Mouse (Mus musculus): Measurements from ENCODE around the gene Olfr307. TPM values are rescaled to one million over a fixed set of nuclear protein-coding genes. Genes with fewer than 3 reads are reported as not detected.

Olfr307 gene
- total RNA-seq (2012; rRNA removed) (not detected in 2 replicates), polyA plus RNA-seq (2012; ENCODE audit: insufficient read depth in 1 of 2, insufficient read length in 2 of 2, low read depth in 1 of 2, low replicate concordance in 2 of 2, missing spikeins in 1 of 2) (not detected)

DNA sequence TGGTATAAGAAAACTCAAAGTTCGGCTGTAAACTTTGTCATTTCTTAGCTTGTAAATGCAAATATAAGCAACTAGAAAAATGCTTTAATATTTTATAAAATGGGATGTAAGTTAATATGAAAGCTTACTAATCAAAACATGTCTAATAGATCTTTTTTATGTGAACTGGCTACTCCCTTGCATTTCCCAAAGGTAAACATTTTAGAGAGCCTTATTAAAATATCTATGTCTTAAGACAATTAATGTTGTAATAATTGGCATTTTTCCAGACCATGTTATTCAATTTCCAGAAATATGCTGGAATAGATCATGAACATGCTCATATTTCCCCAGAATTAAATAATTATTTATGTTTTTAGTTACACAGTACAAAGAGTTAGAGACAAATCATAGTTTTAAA is at the start of gene Olfr307:
Gene Olfr307, minus strand, starts transcription at position 101 of the 400 bp plus-strand sequence.
- Histone ChIP-seq H3K4me3 (ENCODE audit: control insufficient read depth in 1 of 2, insufficient read depth in 1 of 2, low read depth in 2 of 2, low read length in 2 of 2) (no peak within 1 kb of the TSS), H3K79me2 (ENCODE audit: control insufficient read depth, insufficient read depth, low read length, poor library complexity) (no peaks in the 10 kb centered on the region), H3K36me3 (ENCODE audit: control insufficient read depth in 1 of 2, insufficient read depth in 2 of 2, low read length in 2 of 2) (no peaks in the 10 kb centered on the region), H3K4me1 (ENCODE audit: control insufficient read depth in 1 of 2, insufficient read depth in 2 of 2, low read length in 2 of 2) (no peaks in the 10 kb centered on the region), H3K27ac (ENCODE audit: control insufficient read depth, low read depth, low read length) (no peak within 1 kb of the TSS), H3K9ac (ENCODE audit: control insufficient read depth, low read depth, low read length, poor library complexity, severe bottlenecking) (no peak within 1 kb of the TSS), H3K27me3 (ENCODE audit: control insufficient read depth in 1 of 2, insufficient read depth in 2 of 2, low read length in 2 of 2) (no peaks in the 10 kb centered on the region), H3K9me3 (replicated peaks; ENCODE audit: insufficient read depth, low read length) (no peaks in the 10 kb centered on the region)
- DNase-seq (ENCODE audit: low read depth, low spot score): no peak
- TF ChIP-seq CTCF (IDR thresholded peaks at IDR 0.05 in 2 of 3, conservative IDR thresholded peaks at IDR 0.05 in 1 of 3; ENCODE audit: control insufficient read depth in 1 of 3, insufficient read depth in 1 of 3, low read depth in 2 of 3, low read length in 3 of 3, poor library complexity in 1 of 3, severe bottlenecking in 1 of 3): no peak
- no peak for TF ChIP-seq USF1 (IDR thresholded peaks at IDR 0.05; ENCODE audit: low read depth, low read length)
- no peak for TF ChIP-seq RAD21 (IDR thresholded peaks at IDR 0.05; ENCODE audit: low read depth, low read length)
- TF ChIP-seq MAZ (IDR thresholded peaks at IDR 0.05; ENCODE audit: low read depth, low read length): no peak
- no peak for TF ChIP-seq NRF1 (IDR thresholded peaks at IDR 0.05; ENCODE audit: insufficient read depth, low read depth, low read length, poor library complexity, severe bottlenecking)
- no peak for TF ChIP-seq MYC (IDR thresholded peaks at IDR 0.05; ENCODE audit: low read depth, low read length)
- no peak for TF ChIP-seq GATA1 (IDR thresholded peaks at IDR 0.05; ENCODE audit: low read depth, low read length)
- TF ChIP-seq RCOR1 (IDR thresholded peaks at IDR 0.05; ENCODE audit: low read depth, low read length): no peak
- no peak for TF ChIP-seq ZMIZ1 (IDR thresholded peaks at IDR 0.05; ENCODE audit: low read depth, low read length)
- no peak for TF ChIP-seq CHD1 (IDR thresholded peaks at IDR 0.05; ENCODE audit: low read depth, low read length)
- no peak for TF ChIP-seq E2F4 (IDR thresholded peaks at IDR 0.05; ENCODE audit: borderline replicate concordance, low read depth, low read length)
- no peak for TF ChIP-seq JUND (IDR thresholded peaks at IDR 0.05; ENCODE audit: low read depth, low read length)
- no peak for TF ChIP-seq ZKSCAN1 (IDR thresholded peaks at IDR 0.05; ENCODE audit: low read depth, low read length)
- no peak for TF ChIP-seq HCFC1 (IDR thresholded peaks at IDR 0.05; ENCODE audit: low read depth, low read length)
- TF ChIP-seq POLR2A (IDR thresholded peaks at IDR 0.05; ENCODE audit: control insufficient read depth in 1 of 2, insufficient read depth in 1 of 2, low read depth in 1 of 2, low read length in 2 of 2, poor library complexity in 1 of 2): no peak
- TF ChIP-seq MXI1 (IDR thresholded peaks at IDR 0.05; ENCODE audit: low read depth, low read length): no peak
- TF ChIP-seq MAX (IDR thresholded peaks at IDR 0.05; ENCODE audit: low read length): no peak

DNA sequence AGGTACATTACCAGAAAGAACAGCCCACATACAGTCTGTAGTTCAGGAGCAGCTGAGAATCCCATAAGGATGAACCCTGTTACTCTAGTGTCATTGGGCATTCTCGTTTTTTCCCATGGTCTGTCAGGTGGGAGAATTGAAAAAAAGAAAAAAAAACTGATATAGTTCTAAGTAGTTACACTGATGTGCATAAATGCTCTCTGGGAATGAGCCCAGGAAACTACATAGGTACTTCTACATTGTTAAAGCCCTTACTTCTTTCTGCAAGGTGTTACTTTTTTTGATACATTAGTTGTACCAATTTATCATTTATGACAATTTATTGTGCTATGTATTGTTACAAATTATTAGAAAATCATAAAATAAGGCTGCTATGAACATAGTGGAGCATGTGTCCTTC is 49.2 kb upstream of the Olfr307 start, which contains the start of gene Olfr304:
Gene Olfr304, minus strand, starts transcription at position 101 of the 400 bp plus-strand sequence.
- H3K36me3 ChIP-seq (ENCODE audit: control insufficient read depth in 1 of 2, insufficient read depth in 2 of 2, low read length in 2 of 2): no peaks in the 10 kb centered on the region
- TF ChIP-seq POLR2A (IDR thresholded peaks at IDR 0.05; ENCODE audit: control insufficient read depth in 1 of 2, insufficient read depth in 1 of 2, low read depth in 1 of 2, low read length in 2 of 2, poor library complexity in 1 of 2) (no peak), ZC3H11A (IDR thresholded peaks at IDR 0.05; ENCODE audit: low read depth, low read length) (no peak), JUND (IDR thresholded peaks at IDR 0.05; ENCODE audit: low read depth, low read length) (no peak), TCF12 (IDR thresholded peaks at IDR 0.05; ENCODE audit: low read depth, low read length) (no peak), EP300 (IDR thresholded peaks at IDR 0.05; ENCODE audit: low read depth in 1 of 2, low read length in 2 of 2) (no peak)
- no peak for DNase-seq (ENCODE audit: low read depth, low spot score)

More for the DNA sequence above, 49.2 kb upstream of the Olfr307 start, which contains the start of gene Olfr304:
- Histone ChIP-seq H3K27ac (ENCODE audit: control insufficient read depth, low read depth, low read length) (no peak within 1 kb of the TSS), H3K79me2 (ENCODE audit: control insufficient read depth, insufficient read depth, low read length, poor library complexity) (no peaks in the 10 kb centered on the region), H3K27me3 (ENCODE audit: control insufficient read depth in 1 of 2, insufficient read depth in 2 of 2, low read length in 2 of 2) (no peaks in the 10 kb centered on the region), H3K9ac (ENCODE audit: control insufficient read depth, low read depth, low read length, poor library complexity, severe bottlenecking) (no peak within 1 kb of the TSS), H3K9me3 (replicated peaks; ENCODE audit: insufficient read depth, low read length) (no peaks in the 10 kb centered on the region), H3K4me3 (ENCODE audit: control insufficient read depth in 1 of 2, insufficient read depth in 1 of 2, low read depth in 2 of 2, low read length in 2 of 2) (no peak within 1 kb of the TSS), H3K4me1 (ENCODE audit: control insufficient read depth in 1 of 2, insufficient read depth in 2 of 2, low read length in 2 of 2) (no peaks in the 10 kb centered on the region)
